Mouse (Mus musculus): ENCODE measurements around the gene Tusc2.
"Not testable (repeated sequence)": the region's sequence is repeated elsewhere in the genome, so short reads cannot be mapped to it uniquely, and the experiment has no call there.

Tusc2 gene

GRCm38 (mm10) chr9:107567702-107568319 lies 4.8 kb downstream of the Tusc2 start, which contains the start of gene Hyal2:
Gene Hyal2, plus strand, starts transcription at chr9:107567945.
- DNase-seq (ENCODE audit: extremely low read depth, insufficient read length, low spot score): no peak

- DNase-seq (ENCODE audit: extremely low read depth, insufficient read length, low spot score): peak; percentile 82
These were observed 5.5 kb downstream of the Tusc2 start for GRCm38 (mm10) chr9:107568331-107569261.

GRCm38 (mm10) chr9:107569270-107569669 lies 6.2 kb downstream of the Tusc2 start:
- no peak for DNase-seq (ENCODE audit: extremely low read depth, insufficient read length, low spot score)

- DNase-seq (ENCODE audit: extremely low read depth, insufficient read length, low spot score): no peak
These were observed 7.0 kb downstream of the Tusc2 start for GRCm38 (mm10) chr9:107570016-107570415.

GRCm38 (mm10) chr9:107570845-107571244 lies 7.8 kb downstream of the Tusc2 start:
- no peak for DNase-seq (ENCODE audit: extremely low read depth, insufficient read length, low spot score)

GRCm38 (mm10) chr9:107571534-107572326 lies 8.7 kb downstream of the Tusc2 start:
- no peak for DNase-seq (ENCODE audit: extremely low read depth, insufficient read length, low spot score)

- DNase-seq (ENCODE audit: extremely low read depth, insufficient read length, low spot score): no peak
These were observed 9.2 kb downstream of the Tusc2 start for GRCm38 (mm10) chr9:107572327-107572662.

- DNase-seq (ENCODE audit: extremely low read depth, insufficient read length, low spot score): not testable (repeated sequence)
These were observed 10.7 kb downstream of the Tusc2 start for GRCm38 (mm10) chr9:107573774-107574173.

GRCm38 (mm10) chr9:107575579-107576356 lies 12.7 kb downstream of the Tusc2 start:
- DNase-seq (ENCODE audit: extremely low read depth, insufficient read length, low spot score): no peak

- DNase-seq (ENCODE audit: extremely low read depth, insufficient read length, low spot score): peak; percentile 84
These were observed 13.5 kb downstream of the Tusc2 start, which contains the start of gene Hyal1 for GRCm38 (mm10) chr9:107576357-107577107. Gene Hyal1, plus strand, starts transcription at chr9:107576927.

- DNase-seq (ENCODE audit: extremely low read depth, insufficient read length, low spot score): no peak
These were observed 14.8 kb downstream of the Tusc2 start for GRCm38 (mm10) chr9:107577871-107578270.

- DNase-seq (ENCODE audit: extremely low read depth, insufficient read length, low spot score): no peak
These were observed 15.5 kb downstream of the Tusc2 start, which contains the start of gene Naa80 for GRCm38 (mm10) chr9:107578587-107578986. Gene Naa80, plus strand, starts transcription at chr9:107578887.

GRCm38 (mm10) chr9:107579023-107579900 lies 16.2 kb downstream of the Tusc2 start:
- DNase-seq (ENCODE audit: extremely low read depth, insufficient read length, low spot score): peak; percentile 62

- peak; percentile 88 for DNase-seq (ENCODE audit: extremely low read depth, insufficient read length, low spot score)
These were observed 17.7 kb downstream of the Tusc2 start, which contains the start of gene Hyal3 for GRCm38 (mm10) chr9:107580501-107581317. Gene Hyal3, plus strand, starts transcription at chr9:107580818.

GRCm38 (mm10) chr9:107581584-107581983 lies 18.5 kb downstream of the Tusc2 start:
- no peak for DNase-seq (ENCODE audit: extremely low read depth, insufficient read length, low spot score)

- no peak for DNase-seq (ENCODE audit: extremely low read depth, insufficient read length, low spot score)
These were observed 19.5 kb downstream of the Tusc2 start for GRCm38 (mm10) chr9:107582509-107583062.

- no peak for DNase-seq (ENCODE audit: extremely low read depth, insufficient read length, low spot score)
These were observed 20.1 kb downstream of the Tusc2 start for GRCm38 (mm10) chr9:107583174-107583573.

Measured in 3134 (cell line).